Mouse (Mus musculus) myocyte (in vitro differentiated cells): ENCODE measurements at regions not wholly inside any gene's neighbourhood (a gene's known extent, or its start where the extent isn't known, plus 50 kb on each side); places are given as distances from the start of the nearest gene placed in this dataset.
"Not testable (repeated sequence)": the region's sequence is repeated elsewhere in the genome, so short reads cannot be mapped to it uniquely, and the experiment has no call there.

Source experiments
- H3K27me3 ChIP-seq: one replicate; pipeline ENCODE4 v1.6.1; 2011; ENCODE audit not compliant: control insufficient read depth, insufficient read depth, insufficient read length
- H3K36me3 ChIP-seq: one replicate; pipeline ENCODE4 v1.6.1; 2011; ENCODE audit not compliant: control insufficient read depth, insufficient read depth
- H3K4me2 ChIP-seq: one replicate; pipeline ENCODE4 v1.6.1; 2011; ENCODE audit warnings: low read depth, control low read depth
- H3K4me3 ChIP-seq: one replicate; pipeline ENCODE4 v1.5.1; 2011; ENCODE audit warnings: mild to moderate bottlenecking, control low read depth, moderate library complexity
- H3K79me2 ChIP-seq: one replicate; pipeline ENCODE4 v1.6.1; 2011; ENCODE audit not compliant: control insufficient read depth, insufficient read depth
- H3ac ChIP-seq: one replicate; pipeline ENCODE4 v1.6.1; 2011; ENCODE audit not compliant: control insufficient read depth, insufficient read length
- CEBPB ChIP-seq: IDR thresholded peaks from 2 replicates; pipeline ENCODE4 v1.6.1; 2011; ENCODE audit warnings: mild to moderate bottlenecking, moderate library complexity; ENCODE audit not compliant: poor library complexity, insufficient read depth, severe bottlenecking
- E2F4 ChIP-seq: IDR thresholded peaks from one replicate; pipeline ENCODE4 v1.6.1; 2011; ENCODE audit warnings: mild to moderate bottlenecking, control low read depth, moderate library complexity; ENCODE audit not compliant: insufficient read depth
- MAX ChIP-seq: IDR thresholded peaks from one replicate; pipeline ENCODE4 v1.6.1; 2011; ENCODE audit warnings: low read depth, mild to moderate bottlenecking, control low read depth
- MYOD1 ChIP-seq, 3 experiments: IDR thresholded peaks; one replicate each; pipeline ENCODE4 v1.6.1; 2011; ENCODE audit warnings: control low read depth in 2 of 3, low read depth in 2 of 3, mild to moderate bottlenecking in 2 of 3, moderate library complexity in 1 of 3; ENCODE audit not compliant: insufficient read length in 2 of 3, control insufficient read depth in 1 of 3
- MYOG ChIP-seq, 3 experiments: IDR thresholded peaks; one replicate each; pipeline ENCODE4 v1.6.1; 2011; ENCODE audit warnings: control low read depth in 2 of 3, low read depth in 2 of 3, mild to moderate bottlenecking in 2 of 3; ENCODE audit not compliant: insufficient read length in 2 of 3, control insufficient read depth in 1 of 3, insufficient read depth in 1 of 3
- POLR2A ChIP-seq: IDR thresholded peaks from one replicate; pipeline ENCODE4 v1.6.1; 2011; ENCODE audit warnings: low read depth, mild to moderate bottlenecking, control low read depth, moderate library complexity; ENCODE audit not compliant: insufficient read length
- POLR2AphosphoS2 ChIP-seq: IDR thresholded peaks from one replicate; pipeline ENCODE4 v1.6.1; 2011; ENCODE audit warnings: low read depth, control low read depth; ENCODE audit not compliant: insufficient read length
- REST ChIP-seq: IDR thresholded peaks from one replicate; pipeline ENCODE4 v1.6.1; 2011; ENCODE audit warnings: mild to moderate bottlenecking, control low read depth, moderate library complexity; ENCODE audit not compliant: insufficient read depth, insufficient read length
- SRF ChIP-seq: IDR thresholded peaks from one replicate; pipeline ENCODE4 v1.6.1; 2011; ENCODE audit warnings: low read depth; ENCODE audit not compliant: control insufficient read depth, insufficient read length
- TCF12 ChIP-seq: IDR thresholded peaks from one replicate; pipeline ENCODE4 v1.6.1; 2011; ENCODE audit warnings: mild to moderate bottlenecking, control low read depth; ENCODE audit not compliant: poor library complexity, insufficient read depth, severe bottlenecking
- TCF3 ChIP-seq: IDR thresholded peaks from one replicate; pipeline ENCODE4 v1.6.1; 2011; ENCODE audit warnings: low read depth, control low read depth; ENCODE audit not compliant: insufficient read length
- USF1 ChIP-seq: IDR thresholded peaks from one replicate; pipeline ENCODE4 v1.6.1; 2011; ENCODE audit warnings: low read depth, mild to moderate bottlenecking, control low read depth, moderate library complexity

DNA sequence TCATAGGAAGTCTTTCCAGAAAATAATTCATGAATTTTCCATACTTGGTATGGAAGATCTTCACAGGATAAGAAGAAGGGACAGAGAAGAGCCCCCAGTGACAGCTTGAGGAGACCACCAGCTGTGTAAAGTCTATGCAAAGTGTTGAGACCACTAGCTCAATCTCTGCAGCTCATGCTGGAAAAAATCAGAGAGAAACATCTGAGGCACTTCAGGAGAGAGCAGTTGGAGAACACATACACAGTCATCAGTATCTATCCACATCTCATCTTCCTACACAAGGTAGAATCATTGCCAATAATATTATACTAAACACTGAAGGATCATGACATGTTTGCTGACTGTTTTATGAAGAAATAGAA is 186.5 kb downstream of the Hira start:
- no peak overlapping the region for H3K4me2 ChIP-seq
- no peaks in the 10 kb centered on the region for H3K79me2 ChIP-seq
- H3K36me3 ChIP-seq = no peaks in the 10 kb centered on the region
- no peak overlapping the region for H3ac ChIP-seq
- no peaks in the 10 kb centered on the region for H3K27me3 ChIP-seq
- no peak for TF ChIP-seq USF1
- no peak overlapping the region for H3K4me3 ChIP-seq

DNA sequence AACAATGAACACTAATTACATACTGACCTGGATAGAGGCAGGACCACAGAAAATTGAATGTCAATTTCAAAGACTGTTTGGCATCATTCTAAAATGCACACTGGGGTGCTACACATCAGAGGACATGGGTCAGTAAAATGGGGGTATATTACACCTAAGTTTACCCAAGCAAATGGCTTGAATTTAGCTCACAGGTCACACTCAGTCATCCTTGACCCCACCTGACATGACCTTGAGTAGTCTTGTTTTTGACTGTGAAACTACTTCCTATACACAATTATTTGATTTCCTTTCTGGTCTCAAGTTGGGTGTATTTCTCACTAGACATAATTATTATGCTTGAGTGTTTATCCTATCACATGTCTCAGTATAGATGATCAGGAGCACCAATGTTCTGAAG is 187.6 kb downstream of the Hira start:
- no peak overlapping the region for H3ac ChIP-seq
- no peak overlapping the region for H3K4me2 ChIP-seq
- H3K79me2 ChIP-seq = no peaks in the 10 kb centered on the region
- H3K4me3 ChIP-seq = no peak overlapping the region
- no peak for TF ChIP-seq TCF12
- no peak for TF ChIP-seq TCF3
- TF ChIP-seq POLR2AphosphoS2 = no peak
- TF ChIP-seq MAX = no peak
- no peak for TF ChIP-seq MYOD1 (IDR thresholded peaks at IDR 0.05; ENCODE audit: control insufficient read depth in 1 of 3, insufficient read length in 2 of 3, low read depth in 2 of 3)
- no peak for TF ChIP-seq E2F4
- no peak for TF ChIP-seq SRF
- TF ChIP-seq USF1 = no peak
- no peak for TF ChIP-seq MYOG (IDR thresholded peaks at IDR 0.05; ENCODE audit: control insufficient read depth in 1 of 3, insufficient read depth in 1 of 3, insufficient read length in 2 of 3, low read depth in 2 of 3)
- TF ChIP-seq POLR2A = no peak
- no peak for TF ChIP-seq REST
- TF ChIP-seq CEBPB = no peak
- no peaks in the 10 kb centered on the region for H3K27me3 ChIP-seq
- H3K36me3 ChIP-seq = no peaks in the 10 kb centered on the region

DNA sequence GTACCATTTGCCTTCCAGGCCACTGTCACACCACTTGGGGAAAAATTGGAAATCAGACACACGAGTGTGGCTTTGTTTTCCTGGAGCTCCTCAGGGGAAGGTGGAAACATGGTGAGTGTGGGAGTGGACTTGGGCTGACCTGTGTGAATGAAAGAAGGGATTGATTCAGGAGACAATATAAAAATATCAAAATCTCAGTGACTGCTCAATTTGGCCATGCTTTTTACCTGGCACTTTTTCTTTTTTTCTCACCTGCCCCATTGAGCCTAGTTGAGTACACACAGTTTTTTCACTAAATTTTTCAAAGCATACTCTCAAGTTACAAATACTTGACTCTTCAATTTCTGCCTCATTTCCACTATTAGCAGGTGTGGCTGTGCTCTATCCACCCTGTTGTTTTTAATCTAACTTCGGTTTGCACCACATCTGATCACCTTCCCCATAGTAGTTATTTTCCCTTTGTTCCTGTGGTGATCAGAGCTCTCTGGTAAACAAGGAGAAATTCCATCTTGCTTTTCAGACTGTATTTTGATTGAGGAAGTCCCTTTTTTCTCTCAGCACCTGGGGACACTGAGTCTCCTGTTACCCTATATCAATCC is 188.8 kb downstream of the Hira start:
- no peak overlapping the region for H3K4me2 ChIP-seq
- no peaks in the 10 kb centered on the region for H3K79me2 ChIP-seq
- no peaks in the 10 kb centered on the region for H3K27me3 ChIP-seq
- TF ChIP-seq MAX = no peak
- TF ChIP-seq POLR2A = no peak
- no peak for TF ChIP-seq MYOG (IDR thresholded peaks at IDR 0.05; ENCODE audit: control insufficient read depth in 1 of 3, insufficient read depth in 1 of 3, insufficient read length in 2 of 3, low read depth in 2 of 3)
- no peak for TF ChIP-seq TCF12
- TF ChIP-seq SRF = no peak
- no peak overlapping the region for H3K4me3 ChIP-seq
- H3K36me3 ChIP-seq = no peaks in the 10 kb centered on the region
- no peak overlapping the region for H3ac ChIP-seq

DNA sequence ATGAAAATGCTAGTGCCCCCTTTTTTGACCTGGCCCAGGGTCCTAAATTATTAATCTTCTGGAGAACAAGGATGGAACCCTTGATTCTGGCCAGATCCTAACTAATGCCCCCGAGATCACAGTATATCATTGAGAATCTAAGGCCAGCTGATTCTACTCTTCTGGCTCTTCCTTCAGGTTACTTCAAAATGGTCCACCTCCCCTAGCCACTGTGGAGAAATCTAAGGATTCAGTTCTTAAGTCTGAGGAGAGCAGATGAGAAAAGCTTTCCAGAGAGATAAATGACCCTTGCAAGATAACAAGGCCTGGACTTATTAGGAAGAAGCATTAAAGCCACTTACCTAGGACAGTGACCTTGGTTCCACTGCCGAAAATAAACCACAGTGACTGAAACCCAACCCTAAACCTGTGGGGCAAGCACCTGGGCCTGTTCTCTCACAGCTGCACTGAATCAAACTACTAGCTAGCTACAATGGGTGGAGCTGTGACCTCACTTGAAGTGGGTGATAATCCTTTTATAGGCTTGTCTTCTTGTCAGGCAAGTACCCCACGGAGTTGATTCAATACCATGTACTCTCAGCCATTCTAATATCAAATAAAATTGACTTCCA is 190.0 kb downstream of the Hira start:
- TF ChIP-seq TCF12 (no peak), E2F4 (no peak), USF1 (no peak), MYOG (IDR thresholded peaks at IDR 0.05; ENCODE audit: control insufficient read depth in 1 of 3, insufficient read depth in 1 of 3, insufficient read length in 2 of 3, low read depth in 2 of 3) (no peak), CEBPB (no peak), REST (no peak), SRF (no peak), TCF3 (no peak), MAX (no peak)
- Histone ChIP-seq H3K4me3 (no peak overlapping the region), H3K36me3 (no peaks in the 10 kb centered on the region), H3ac (no peak overlapping the region), H3K4me2 (no peak overlapping the region), H3K27me3 (no peaks in the 10 kb centered on the region), H3K79me2 (no peaks in the 10 kb centered on the region)

DNA sequence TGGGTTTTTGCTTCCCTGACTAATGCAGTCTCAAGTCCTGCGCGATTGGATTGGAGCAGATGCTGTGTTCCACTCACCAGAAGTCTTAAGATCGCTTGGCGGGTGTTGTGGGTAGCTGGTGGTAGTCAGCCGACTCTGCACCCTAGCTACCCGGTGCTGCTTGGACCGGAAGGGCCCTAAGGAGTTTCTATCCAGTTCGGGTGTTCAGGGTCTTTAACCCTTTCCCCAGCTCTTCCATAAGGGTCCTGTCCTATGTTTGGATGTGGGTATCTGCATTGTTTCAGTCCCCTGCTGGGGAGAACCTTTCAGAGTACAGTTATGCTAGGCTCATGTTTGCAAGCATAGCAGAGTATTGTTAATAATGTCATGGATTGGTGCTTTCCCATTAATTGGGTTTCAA is 206.7 kb downstream of the Hira start:
- not testable (repeated sequence) for H3K79me2 ChIP-seq, H3K4me3 ChIP-seq, H3ac ChIP-seq, H3K36me3 ChIP-seq, H3K27me3 ChIP-seq, H3K4me2 ChIP-seq

DNA sequence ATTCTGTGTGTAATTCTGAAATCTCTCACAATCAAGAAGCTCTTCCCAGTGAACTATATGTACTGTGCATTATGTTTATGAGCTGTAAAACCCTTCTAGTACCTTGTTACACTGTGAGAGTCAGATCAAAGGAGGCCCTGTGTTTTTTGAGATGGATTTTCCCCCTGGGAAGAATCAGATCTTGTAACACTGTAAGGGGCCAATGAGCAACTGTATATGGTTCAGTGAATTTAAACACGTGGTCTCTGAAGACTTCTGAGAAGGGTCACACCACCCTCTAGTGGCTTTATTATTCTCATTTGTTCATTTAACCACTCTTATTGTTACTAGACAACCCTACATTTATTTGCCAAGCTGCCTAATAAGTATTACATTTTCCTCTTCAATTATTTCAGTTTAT is 211.1 kb downstream of the Hira start:
- Histone ChIP-seq H3ac (no peak overlapping the region), H3K27me3 (no peaks in the 10 kb centered on the region), H3K36me3 (no peaks in the 10 kb centered on the region), H3K4me3 (no peak overlapping the region), H3K4me2 (no peak overlapping the region), H3K79me2 (no peaks in the 10 kb centered on the region)
- TF ChIP-seq TCF12 (no peak), USF1 (peak; percentile 39), POLR2AphosphoS2 (no peak), MYOG (IDR thresholded peaks at IDR 0.05; ENCODE audit: control insufficient read depth in 1 of 3, insufficient read depth in 1 of 3, insufficient read length in 2 of 3, low read depth in 2 of 3) (no peak), REST (no peak), E2F4 (no peak), MAX (no peak), MYOD1 (IDR thresholded peaks at IDR 0.05; ENCODE audit: control insufficient read depth in 1 of 3, insufficient read length in 2 of 3, low read depth in 2 of 3) (no peak), CEBPB (no peak)
